Comparison of ENCODE assay signal across 10 mouse cellular contexts in the genomic region with DNA sequence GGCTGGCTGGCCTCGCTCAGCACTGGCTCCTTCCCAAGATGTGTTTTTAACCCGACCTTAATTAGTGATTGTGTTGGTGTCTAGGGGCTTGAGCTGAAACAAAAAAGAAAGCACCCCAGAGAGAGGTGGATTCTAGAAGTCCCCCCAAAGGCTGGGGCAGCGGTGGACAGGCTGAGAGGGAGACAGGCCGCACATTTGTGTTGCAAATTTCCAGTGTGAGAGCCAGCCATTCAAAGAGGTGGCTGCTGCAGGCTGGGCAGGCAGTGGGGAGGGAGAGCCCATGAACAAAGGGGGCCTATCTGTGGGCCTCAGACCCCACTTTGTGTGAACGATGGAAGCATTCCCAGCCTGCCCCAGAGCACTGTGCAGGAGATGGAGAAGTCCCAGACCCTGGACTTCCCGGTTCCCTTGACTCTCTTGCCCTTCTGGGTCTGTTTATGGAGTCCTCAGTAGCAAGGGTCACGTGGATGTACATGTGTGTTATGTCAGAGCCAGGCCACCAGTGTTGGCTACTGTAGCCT. TPM values are rescaled to one million over a fixed set of nuclear protein-coding genes. Genes with fewer than 3 reads are reported as not detected.
DNase-seq lines count a peak whose midpoint lies in the region; ATAC-seq and TF ChIP-seq lines count a peak whose summit lies in the region.
"Had no signal": no experiment of that assay in that cellular context is flagged by ENCODE, and none has a peak within 500 bp of the region (broad histone marks: within the 10 kb centered on the region; RNA-seq: fewer than 3 reads in every experiment).

No protein-coding gene starts in this region.

- H3K9ac ChIP-seq in heart, embryonic 12.5 days, result no peak overlapping the region
- H3K9ac ChIP-seq in forebrain, embryonic 14.5 days (ENCODE audit: low read length), result peak overlapping the region; percentile 22; the same call in 1 of the 2 replicates
- H3K9ac ChIP-seq in hindbrain, postnatal 0 days (replicated peaks; ENCODE audit: low read length), result no peak overlapping the region
- H3K9ac ChIP-seq: embryonic facial prominence, embryonic 13.5 days; liver, embryonic 15.5 days had no signal

- no peak overlapping the region for H3K27ac ChIP-seq in heart, embryonic 12.5 days (ENCODE audit: poor library complexity, severe bottlenecking)
- H3K27ac ChIP-seq in forebrain, embryonic 14.5 days (ENCODE audit: low read depth, low read length), result peak overlapping the region; percentile 92
- H3K27ac ChIP-seq in hindbrain, postnatal 0 days, result peak overlapping the region; percentile 81
- H3K27ac ChIP-seq: embryonic facial prominence, embryonic 13.5 days; liver, embryonic 15.5 days had no signal

- no peaks in the 10 kb centered on the region for H3K9me3 ChIP-seq in heart, embryonic 12.5 days (replicated peaks)
- H3K9me3 ChIP-seq in forebrain, embryonic 14.5 days (replicated peaks; ENCODE audit: control insufficient read depth, low read length), result no peaks in the 10 kb centered on the region
- no peaks in the 10 kb centered on the region for H3K9me3 ChIP-seq in hindbrain, postnatal 0 days (ENCODE audit: low read length)
- H3K9me3 ChIP-seq: embryonic facial prominence, embryonic 13.5 days; liver, embryonic 15.5 days had no signal

- TF ChIP-seq CTCF in hindbrain, postnatal 0 days (IDR thresholded peaks at IDR 0.05; ENCODE audit: low read depth), result no peak

- no peaks in the 10 kb centered on the region for H3K36me3 ChIP-seq in heart, embryonic 12.5 days
- H3K36me3 ChIP-seq in forebrain, embryonic 14.5 days (ENCODE audit: control insufficient read depth, insufficient read depth, low read length), result no peaks in the 10 kb centered on the region
- H3K36me3 ChIP-seq in hindbrain, postnatal 0 days (ENCODE audit: insufficient read depth, low read length), result no peaks in the 10 kb centered on the region
- H3K36me3 ChIP-seq: embryonic facial prominence, embryonic 13.5 days; liver, embryonic 15.5 days had no signal

- peak; percentile 97 for DNase-seq in heart, adult 11 months
- peak; percentile 91 for DNase-seq in forebrain, embryonic 14.5 days (ENCODE audit: low spot score)
- peak; percentile 78 for DNase-seq in hindbrain, postnatal 0 days (ENCODE audit: low spot score)
- peak; percentile 43 to 46 for DNase-seq in left cerebral cortex, postnatal 36 days (ENCODE audit: low spot score in 2 of 2)
- peak; percentile 29 to 48 for DNase-seq in right cerebral cortex, adult 2 months (ENCODE audit: low spot score in 2 of 2)
- DNase-seq in c-Kit-positive CD71-positive TER-119-positive erythroid progenitor cells, embryonic 14.5 days (ENCODE audit: low spot score), result no peak
- no peak for DNase-seq in thymus, postnatal 36 days

- no peaks in the 10 kb centered on the region for H3K27me3 ChIP-seq in heart, embryonic 12.5 days (replicated peaks)
- H3K27me3 ChIP-seq in forebrain, embryonic 14.5 days (replicated peaks; ENCODE audit: control insufficient read depth, insufficient read depth, low read length), result no peaks in the 10 kb centered on the region
- no peaks in the 10 kb centered on the region for H3K27me3 ChIP-seq in hindbrain, postnatal 0 days (ENCODE audit: insufficient read depth, low read length)
- H3K27me3 ChIP-seq: embryonic facial prominence, embryonic 13.5 days had no signal

- intact Hi-C loops in left cerebral cortex, postnatal 36 days (cut with DNase I), result loop anchor here (2.0 kb wide), 1 partner anchor 227 kb away; no protein-coding TSS in a partner anchor

- H3K4me2 ChIP-seq in heart, embryonic 12.5 days, result no peak overlapping the region
- H3K4me2 ChIP-seq in forebrain, embryonic 14.5 days (ENCODE audit: low read length), result no peak overlapping the region
- H3K4me2 ChIP-seq in hindbrain, postnatal 0 days (ENCODE audit: low read depth, low read length), result no peak overlapping the region
- H3K4me2 ChIP-seq: embryonic facial prominence, embryonic 13.5 days; liver, embryonic 15.5 days had no signal

- H3K4me3 ChIP-seq in heart, embryonic 12.5 days, result no peak overlapping the region
- H3K4me3 ChIP-seq in forebrain, embryonic 14.5 days (ENCODE audit: low read depth, low read length), result no peak overlapping the region
- no peak overlapping the region for H3K4me3 ChIP-seq in hindbrain, postnatal 0 days (ENCODE audit: low read length)
- H3K4me3 ChIP-seq: embryonic facial prominence, embryonic 13.5 days; liver, embryonic 15.5 days had no signal

- H3K4me1 ChIP-seq in heart, embryonic 12.5 days (replicated peaks), result peaks cover 12% of the 10 kb centered on the region
- peaks cover 32% of the 10 kb centered on the region for H3K4me1 ChIP-seq in forebrain, embryonic 14.5 days (ENCODE audit: control insufficient read depth, insufficient read depth, low read length)
- peaks cover 10% of the 10 kb centered on the region for H3K4me1 ChIP-seq in hindbrain, postnatal 0 days (ENCODE audit: insufficient read depth, low read length)
- H3K4me1 ChIP-seq: liver, embryonic 15.5 days had no signal

- ATAC-seq in heart, embryonic 12.5 days (ENCODE audit: insufficient number of reproducible peaks, low FRiP score), result no peak
- ATAC-seq in forebrain, embryonic 14.5 days, result peak; percentile 88
- peak; percentile 92 for ATAC-seq in hindbrain, postnatal 0 days

- WGBS in heart, embryonic 12.5 days, result 37% methylated on average over 7 of the region's 7 CpGs
- 2% methylated on average over 7 of the region's 7 CpGs for WGBS in forebrain, embryonic 14.5 days
- WGBS in hindbrain, postnatal 0 days, result 15% methylated on average over 7 of the region's 7 CpGs

RNA-seq across cellular contexts. Expression of a gene that starts 7.0 kb away (rescaled TPM):
- not detected in 2 replicates for polyA plus RNA-seq in heart, embryonic 12.5 days (2016; fragmentation: Nextera tagmentation; extraction: Ambion mirVana)
- polyA plus RNA-seq in forebrain, embryonic 14.5 days (2014; fragmentation: Nextera tagmentation; extraction: Ambion mirVana), result 1.1 and 2.5 TPM in 2 replicates
- total RNA-seq in hindbrain, postnatal 0 days (2014; rRNA removed), result not detected in 2 replicates
- polyA plus RNA-seq in hindbrain, postnatal 0 days (2015; fragmentation: Nextera tagmentation; extraction: Ambion mirVana), result 1.0 and 1.7 TPM in 2 replicates
- total RNA-seq in left cerebral cortex, postnatal 36 days (2021), result not detected

RNA-seq across cellular contexts. Expression of a gene that starts 27.1 kb away (rescaled TPM):
- 53.5 and 56.4 TPM in 2 replicates for polyA plus RNA-seq in heart, embryonic 12.5 days (2016; fragmentation: Nextera tagmentation; extraction: Ambion mirVana)
- polyA plus RNA-seq in forebrain, embryonic 14.5 days (2014; fragmentation: Nextera tagmentation; extraction: Ambion mirVana), result 72.7 and 78.5 TPM in 2 replicates
- 69.6 and 74.4 TPM in 2 replicates for total RNA-seq in hindbrain, postnatal 0 days (2014; rRNA removed)
- 133 and 135 TPM in 2 replicates for polyA plus RNA-seq in hindbrain, postnatal 0 days (2015; fragmentation: Nextera tagmentation; extraction: Ambion mirVana)
- 10 to 100 TPM; 65.5 to 67.4 TPM for total RNA-seq in left cerebral cortex, postnatal 36 days (2021)

Comparison
In these comparisons a context has a peak if more than half of its experiments do, and no peak if none do; other contexts are left out.
1. DNase-seq: peak in heart, adult 11 months (single experiment), forebrain, embryonic 14.5 days (single experiment), hindbrain, postnatal 0 days (single experiment), left cerebral cortex, postnatal 36 days (2 of 2) and right cerebral cortex, adult 2 months (2 of 2); none in c-Kit-positive CD71-positive TER-119-positive erythroid progenitor cells, embryonic 14.5 days (single experiment) and thymus, postnatal 36 days (0 of 2).